Mouse (Mus musculus): ENCODE results near the gene Fbln2.

Gene Fbln2

GRCm38 (mm10) chr6:91228980-91229379 is 16.7 kb downstream of the Fbln2 start:
- DNase-seq (ENCODE audit: low spot score in 2 of 2) = no peak

- DNase-seq (ENCODE audit: low spot score in 2 of 2) = no peak
These were observed 18.7 kb downstream of the Fbln2 start for GRCm38 (mm10) chr6:91231000-91231399.

- DNase-seq (ENCODE audit: low spot score in 2 of 2) = no peak
These were observed 19.3 kb downstream of the Fbln2 start for GRCm38 (mm10) chr6:91231523-91231922.

- no peak for DNase-seq (ENCODE audit: low spot score in 2 of 2)
These were observed 20.8 kb downstream of the Fbln2 start for GRCm38 (mm10) chr6:91233011-91233410.

- no peak for DNase-seq (ENCODE audit: low spot score in 2 of 2)
These were observed 21.3 kb downstream of the Fbln2 start for GRCm38 (mm10) chr6:91233424-91234015.

GRCm38 (mm10) chr6:91236006-91236405 is 23.8 kb downstream of the Fbln2 start:
- DNase-seq (ENCODE audit: low spot score in 2 of 2) = no peak

GRCm38 (mm10) chr6:91236429-91236828 is 24.2 kb downstream of the Fbln2 start:
- DNase-seq (ENCODE audit: low spot score in 2 of 2) = no peak

GRCm38 (mm10) chr6:91237273-91237672 is 25.0 kb downstream of the Fbln2 start:
- no peak for DNase-seq (ENCODE audit: low spot score in 2 of 2)

GRCm38 (mm10) chr6:91240537-91240936 is 28.3 kb downstream of the Fbln2 start:
- no peak for DNase-seq (ENCODE audit: low spot score in 2 of 2)

- DNase-seq (ENCODE audit: low spot score in 2 of 2) = no peak
These were observed 28.7 kb downstream of the Fbln2 start for GRCm38 (mm10) chr6:91240964-91241363.

GRCm38 (mm10) chr6:91243395-91243794 is 31.1 kb downstream of the Fbln2 start:
- no peak for DNase-seq (ENCODE audit: low spot score in 2 of 2)

GRCm38 (mm10) chr6:91244331-91244730 is 32.1 kb downstream of the Fbln2 start:
- DNase-seq (ENCODE audit: low spot score in 2 of 2) = no peak

- no peak for DNase-seq (ENCODE audit: low spot score in 2 of 2)
These were observed 33.1 kb downstream of the Fbln2 start for GRCm38 (mm10) chr6:91245331-91245730.

- no peak for DNase-seq (ENCODE audit: low spot score in 2 of 2)
These were observed 35.1 kb downstream of the Fbln2 start for GRCm38 (mm10) chr6:91247343-91247742.

GRCm38 (mm10) chr6:91248627-91249026 is 36.4 kb downstream of the Fbln2 start:
- no peak for DNase-seq (ENCODE audit: low spot score in 2 of 2)

GRCm38 (mm10) chr6:91249797-91250196 is 37.5 kb downstream of the Fbln2 start:
- no peak for DNase-seq (ENCODE audit: low spot score in 2 of 2)

- no peak for DNase-seq (ENCODE audit: low spot score in 2 of 2)
These were observed 47.3 kb downstream of the Fbln2 start for GRCm38 (mm10) chr6:91259440-91260120.

GRCm38 (mm10) chr6:91260347-91260986 is 48.2 kb downstream of the Fbln2 start:
- DNase-seq (ENCODE audit: low spot score in 2 of 2) = no peak

- no peak for DNase-seq (ENCODE audit: low spot score in 2 of 2)
These were observed 48.7 kb downstream of the Fbln2 start for GRCm38 (mm10) chr6:91260987-91261367.

- no peak for DNase-seq (ENCODE audit: low spot score in 2 of 2)
These were observed 53.4 kb downstream of the Fbln2 start for GRCm38 (mm10) chr6:91265616-91266015.

- no peak for DNase-seq (ENCODE audit: low spot score in 2 of 2)
These were observed 54.4 kb downstream of the Fbln2 start for GRCm38 (mm10) chr6:91266647-91267046.

GRCm38 (mm10) chr6:91268318-91268717 is 56.1 kb downstream of the Fbln2 start:
- DNase-seq (ENCODE audit: low spot score in 2 of 2) = no peak

GRCm38 (mm10) chr6:91277549-91277948 is 65.3 kb downstream of the Fbln2 start:
- no peak for DNase-seq (ENCODE audit: low spot score in 2 of 2)

All from natural killer cell, adult 2 months (primary cell).